Mouse (Mus musculus) olfactory bulb, adult 2 months (tissue): ENCODE data around the gene Akap6.

Source experiments
- CTCF ChIP-seq: fragments of 200-500 bp; IDR thresholded peaks from 2 replicates; pipeline ENCODE4 v1.5.1; 2012; ENCODE audit warnings: low read depth, mild to moderate bottlenecking, low read length, moderate library complexity; ENCODE audit not compliant: insufficient read depth
- POLR2A ChIP-seq: fragments of 200-500 bp; IDR thresholded peaks from 2 replicates; pipeline ENCODE4 v1.6.1; 2012; ENCODE audit warnings: mild to moderate bottlenecking, low read depth, low read length, moderate library complexity; ENCODE audit not compliant: insufficient read depth

- TF ChIP-seq CTCF, result no peak
- no peak for TF ChIP-seq POLR2A
Observed at GRCm38 (mm10) chr12:52856104-52856503, 156.9 kb downstream of the Akap6 start.
